Comparison of ENCODE assay signal across 29 mouse cellular contexts in the genomic region with DNA sequence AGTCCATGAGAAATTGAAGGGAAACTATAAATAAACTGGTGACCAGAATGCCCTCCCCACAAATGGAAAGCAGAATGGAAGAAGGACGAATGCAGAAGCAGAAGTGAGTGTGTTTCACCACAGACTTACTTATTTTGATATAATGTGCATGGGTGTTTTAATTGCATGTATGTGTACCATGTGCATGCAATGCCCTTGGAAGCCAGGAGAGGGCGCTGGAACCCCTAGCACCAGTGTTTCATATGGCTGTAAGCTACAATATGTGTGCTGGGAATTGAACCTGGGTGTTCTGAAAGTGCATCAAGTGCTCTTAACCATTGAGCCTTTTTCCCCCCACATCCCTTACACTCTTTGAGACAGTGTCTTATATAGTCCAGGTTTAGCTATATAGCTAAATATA.
DNase-seq lines count a peak whose midpoint lies in the region; ATAC-seq and TF ChIP-seq lines count a peak whose summit lies in the region.
"Had no signal": no experiment of that assay in that cellular context is flagged by ENCODE, and none has a peak within 500 bp of the region (broad histone marks: within the 10 kb centered on the region; RNA-seq: fewer than 3 reads in every experiment).

No protein-coding gene starts in this region.

- no peaks in the 10 kb centered on the region for H3K9me3 ChIP-seq in midbrain, postnatal 0 days (ENCODE audit: low read length)
- H3K9me3 ChIP-seq in midbrain, embryonic 16.5 days (replicated peaks; ENCODE audit: control insufficient read depth, low read length, poor library complexity, severe bottlenecking): no peaks in the 10 kb centered on the region
- H3K9me3 ChIP-seq: embryonic facial prominence, embryonic 15.5 days; forebrain, embryonic 15.5 days; hindbrain, embryonic 10.5 days; lung, embryonic 15.5 days; midbrain, embryonic 13.5 days; neural tube, embryonic 12.5 days had no signal

- no peak overlapping the region for H3K27ac ChIP-seq in layer of hippocampus, adult 2 months
- no peak overlapping the region for H3K27ac ChIP-seq in midbrain, postnatal 0 days (ENCODE audit: low read depth, low read length)
- H3K27ac ChIP-seq in midbrain, embryonic 16.5 days (ENCODE audit: low read length): no peak overlapping the region
- H3K27ac ChIP-seq: embryonic facial prominence, embryonic 15.5 days; forebrain, embryonic 15.5 days; hindbrain, embryonic 10.5 days; lung, embryonic 15.5 days; midbrain, embryonic 13.5 days; neural tube, embryonic 12.5 days had no signal

- POLR2A ChIA-PET in Patski (lab: Charles Lee): no interaction called here

- H3K4me2 ChIP-seq in midbrain, postnatal 0 days (ENCODE audit: low read depth, low read length, poor library complexity, severe bottlenecking): no peak overlapping the region
- H3K4me2 ChIP-seq in midbrain, embryonic 16.5 days (ENCODE audit: low read length): no peak overlapping the region
- H3K4me2 ChIP-seq: embryonic facial prominence, embryonic 15.5 days; forebrain, embryonic 15.5 days; heart, embryonic 11.5 days; lung, embryonic 15.5 days; midbrain, embryonic 13.5 days; neural tube, embryonic 12.5 days had no signal

- no peaks in the 10 kb centered on the region for H3K36me3 ChIP-seq in midbrain, postnatal 0 days (ENCODE audit: insufficient read depth, low read length)
- H3K36me3 ChIP-seq in midbrain, embryonic 16.5 days (ENCODE audit: control insufficient read depth, insufficient read depth, low read length): no peaks in the 10 kb centered on the region
- H3K36me3 ChIP-seq: embryonic facial prominence, embryonic 15.5 days; forebrain, embryonic 15.5 days; hindbrain, embryonic 10.5 days; lung, embryonic 15.5 days; midbrain, embryonic 13.5 days; neural tube, embryonic 12.5 days had no signal

- no peak overlapping the region for H3K9ac ChIP-seq in midbrain, postnatal 0 days (replicated peaks; ENCODE audit: low read length, poor library complexity, severe bottlenecking)
- no peak overlapping the region for H3K9ac ChIP-seq in midbrain, embryonic 16.5 days (ENCODE audit: low read depth, low read length)
- H3K9ac ChIP-seq: embryonic facial prominence, embryonic 15.5 days; forebrain, embryonic 15.5 days; lung, embryonic 15.5 days; midbrain, embryonic 13.5 days; neural tube, embryonic 12.5 days had no signal

- H3K4me3 ChIP-seq in layer of hippocampus, adult 2 months: no peak overlapping the region
- no peak overlapping the region for H3K4me3 ChIP-seq in midbrain, postnatal 0 days (ENCODE audit: low read depth, low read length)
- H3K4me3 ChIP-seq in midbrain, embryonic 16.5 days (ENCODE audit: low read depth, low read length): no peak overlapping the region
- H3K4me3 ChIP-seq: embryonic facial prominence, embryonic 15.5 days; forebrain, embryonic 15.5 days; hindbrain, embryonic 10.5 days; lung, embryonic 15.5 days; megakaryocyte, embryonic 14.5 days; midbrain, embryonic 13.5 days; neural tube, embryonic 12.5 days had no signal

- peak; percentile 53 for TF ChIP-seq CTCF in layer of hippocampus, adult 2 months (conservative IDR thresholded peaks at IDR 0.05)
- TF ChIP-seq CTCF in midbrain, postnatal 0 days (IDR thresholded peaks at IDR 0.05): peak; percentile 50
- peak; percentile 20 for TF ChIP-seq CTCF in Patski (IDR thresholded peaks at IDR 0.05)

- peaks cover 4% of the 10 kb centered on the region; the same call in 1 of the 2 replicates for H3K4me1 ChIP-seq in midbrain, postnatal 0 days (ENCODE audit: insufficient read depth, low read length)
- peaks cover 6% of the 10 kb centered on the region for H3K4me1 ChIP-seq in midbrain, embryonic 16.5 days (ENCODE audit: control insufficient read depth, insufficient read depth, low read length)
- H3K4me1 ChIP-seq: megakaryocyte, embryonic 14.5 days had no signal

- no peak for DNase-seq in layer of hippocampus, adult 2 months (ENCODE audit: low spot score in 2 of 2)
- DNase-seq in layer of hippocampus, postnatal 10 days (ENCODE audit: low spot score in 2 of 2): no peak
- DNase-seq in midbrain, postnatal 0 days (ENCODE audit: low spot score): no peak
- DNase-seq in Patski (ENCODE audit: low read depth, low spot score): no peak
- no peak for DNase-seq in urinary bladder, adult 2 months (ENCODE audit: low spot score)
- DNase-seq: adrenal gland, postnatal 10 days; cerebellum, adult 8-10 months; cerebellum, postnatal 36 days; gastrocnemius, postnatal 10 days; heart, adult 11 months; kidney, adult 2 months; kidney, postnatal 10 days; layer of hippocampus, postnatal 36 days; lung, postnatal 36 days; retina, postnatal 1 day; right cerebral cortex, postnatal 25 days; thymus, adult 18-20 months; thymus, postnatal 36 days had no signal

- no peaks in the 10 kb centered on the region for H3K27me3 ChIP-seq in midbrain, postnatal 0 days (ENCODE audit: insufficient read depth, low read length)
- H3K27me3 ChIP-seq in midbrain, embryonic 16.5 days (ENCODE audit: control insufficient read depth, insufficient read depth, low read depth, low read length): no peaks in the 10 kb centered on the region
- peaks cover 4% of the 10 kb centered on the region for H3K27me3 ChIP-seq in Patski
- H3K27me3 ChIP-seq: embryonic facial prominence, embryonic 15.5 days; forebrain, embryonic 15.5 days; lung, embryonic 15.5 days; megakaryocyte, embryonic 14.5 days; midbrain, embryonic 13.5 days; neural tube, embryonic 12.5 days had no signal

- CTCF ChIA-PET in Patski (lab: Charles Lee): interaction anchor here (1.1 kb wide), 1 partner anchor 12 kb away, joined by 4 read pairs; no protein-coding TSS in a partner anchor

- 60% methylated on average over 2 of the region's 2 CpGs for WGBS in midbrain, postnatal 0 days
- 71% methylated on average over 2 of the region's 2 CpGs for WGBS in midbrain, embryonic 16.5 days

- in situ Hi-C loops in Patski (cut with MboI; ENCODE audit: low pct_unique_long_range_greater_than_20kb): no loop called here

- ATAC-seq in midbrain, postnatal 0 days (ENCODE audit: low FRiP score): no peak
- no peak for ATAC-seq in midbrain, embryonic 16.5 days
- ATAC-seq in Patski: no peak
- no peak for ATAC-seq in inflammation-experienced regulatory T-cells, adult 6 months
- ATAC-seq: activated CD4-positive, CD25-positive, alpha-beta regulatory T cell, adult 4 months; forebrain, embryonic 15.5 days; midbrain, embryonic 13.5 days had no signal
